Mouse (Mus musculus) liver, embryonic 16.5 days (tissue): ENCODE measurements around the gene L3hypdh. TPM values are rescaled to one million over a fixed set of nuclear protein-coding genes. Genes with fewer than 3 reads are reported as not detected.

Experiments
- ATAC-seq: fragments of 200-750 bp; cut with Nextera tagmentation; 2 replicates; pipeline ENCODE4 v1.8.0; 2017; ENCODE audit warnings: low read depth, mild to moderate bottlenecking, moderate number of reproducible peaks, moderate library complexity
- H3K27ac ChIP-seq: fragments of 300-500 bp; sonication (generic); 2 replicates; pipeline ENCODE4 v1.5.1; 2014; ENCODE audit warnings: mild to moderate bottlenecking, low read length
- H3K27me3 ChIP-seq: fragments of 300-500 bp; sonication (generic); 2 replicates; pipeline ENCODE4 v1.6.1; 2014; ENCODE audit warnings: low read depth, low read length, mixed read lengths; ENCODE audit not compliant: control insufficient read depth, insufficient read depth
- H3K36me3 ChIP-seq: fragments of 300-500 bp; sonication (generic); 2 replicates; pipeline ENCODE4 v1.6.1; 2014; ENCODE audit warnings: mild to moderate bottlenecking; ENCODE audit not compliant: control insufficient read depth, insufficient read depth
- H3K4me1 ChIP-seq: fragments of 300-500 bp; sonication (generic); 2 replicates; pipeline ENCODE4 v1.6.1; 2014; ENCODE audit warnings: low read depth, low read length, mixed read lengths; ENCODE audit not compliant: control insufficient read depth
- H3K4me2 ChIP-seq: fragments of 300-500 bp; sonication (generic); 2 replicates; pipeline ENCODE4 v1.6.1; 2014; ENCODE audit warnings: low read depth, low read length, mixed read lengths
- H3K4me3 ChIP-seq: fragments of 300-500 bp; sonication (generic); 2 replicates; pipeline ENCODE4 v1.5.1; 2014; ENCODE audit warnings: low read depth, mild to moderate bottlenecking, low read length
- H3K9ac ChIP-seq: fragments of 300-500 bp; sonication (generic); 2 replicates; pipeline ENCODE4 v1.6.1; 2014; ENCODE audit warnings: low read depth, low read length
- H3K9me3 ChIP-seq: fragments of 300-500 bp; sonication (generic); replicated peaks from 2 replicates; pipeline ENCODE4 v1.6.1; 2016; ENCODE audit warnings: low read length; ENCODE audit not compliant: control insufficient read depth
- WGBS: fragments of 180-500 bp; shearing (Covaris S2); extraction: QIAGEN DNeasy Blood & Tissue Kit; methylation state at CpG from one replicate; pipeline ENCODE4 v1.1.7; 2014; ENCODE audit not compliant: insufficient replicate concordance; 5-methylcytosine and 5-hydroxymethylcytosine counted together
- polyA plus RNA-seq: library from polyadenylated mRNA; unstranded; fragments of >200 nt; fragmentation: Nextera tagmentation; extraction: Ambion mirVana; gene quantifications from 2 replicates; pipeline ENCODE4 v1.2.1, GENCODE M21; 2015

L3hypdh gene
- polyA plus RNA-seq, 1 experiment from 2014 or later, result 10.2 TPM

- ATAC-seq, result no peak
- no peaks in the 10 kb centered on the region for H3K27me3 ChIP-seq
- no peaks in the 10 kb centered on the region for H3K4me1 ChIP-seq
- no peak overlapping the region for H3K4me2 ChIP-seq
- no peak overlapping the region for H3K9ac ChIP-seq
- no peaks in the 10 kb centered on the region for H3K9me3 ChIP-seq
- H3K27ac ChIP-seq, result no peak overlapping the region
- no peaks in the 10 kb centered on the region for H3K36me3 ChIP-seq
- H3K4me3 ChIP-seq, result no peak overlapping the region
- 5% methylated on average over 2 of the region's 2 CpGs for WGBS
Measured at GRCm38 (mm10) chr12:72047513-72047912, 37.7 kb downstream of the L3hypdh start.

GRCm38 (mm10) chr12:72041238-72041637 is 44.0 kb downstream of the L3hypdh start:
- WGBS, result 67% methylated on average over 3 of the region's 3 CpGs
- Histone ChIP-seq H3K4me3 (no peak overlapping the region), H3K36me3 (no peaks in the 10 kb centered on the region), H3K4me1 (no peaks in the 10 kb centered on the region), H3K27me3 (no peaks in the 10 kb centered on the region), H3K9ac (no peak overlapping the region), H3K27ac (no peak overlapping the region), H3K4me2 (no peak overlapping the region), H3K9me3 (no peaks in the 10 kb centered on the region)
- no peak for ATAC-seq

- no peaks in the 10 kb centered on the region for H3K9me3 ChIP-seq
- no peak for ATAC-seq
- WGBS, result 52% methylated on average over 8 of the region's 8 CpGs
Measured at GRCm38 (mm10) chr12:72039501-72039900, 45.7 kb downstream of the L3hypdh start.

GRCm38 (mm10) chr12:72038866-72039265 is 46.4 kb downstream of the L3hypdh start:
- no peak overlapping the region for H3K9ac ChIP-seq
- ATAC-seq, result no peak
- WGBS, result 46% methylated on average over 2 of the region's 2 CpGs
- H3K27me3 ChIP-seq, result no peaks in the 10 kb centered on the region
- H3K36me3 ChIP-seq, result no peaks in the 10 kb centered on the region
- H3K4me1 ChIP-seq, result no peaks in the 10 kb centered on the region
- no peak overlapping the region for H3K4me2 ChIP-seq
- H3K4me3 ChIP-seq, result no peak overlapping the region
- H3K9me3 ChIP-seq, result no peaks in the 10 kb centered on the region
- no peak overlapping the region for H3K27ac ChIP-seq

More at GRCm38 (mm10) chr12:72039501-72039900, 45.7 kb downstream of the L3hypdh start:
- Histone ChIP-seq H3K4me2 (no peak overlapping the region), H3K27me3 (no peaks in the 10 kb centered on the region), H3K9ac (no peak overlapping the region), H3K4me1 (no peaks in the 10 kb centered on the region), H3K36me3 (no peaks in the 10 kb centered on the region), H3K4me3 (no peak overlapping the region), H3K27ac (no peak overlapping the region)

- WGBS, result 58% methylated on average over 6 of the region's 6 CpGs
- no peak for ATAC-seq
- Histone ChIP-seq H3K9ac (no peak overlapping the region), H3K4me3 (no peak overlapping the region), H3K4me2 (no peak overlapping the region), H3K36me3 (no peaks in the 10 kb centered on the region), H3K9me3 (no peaks in the 10 kb centered on the region), H3K27ac (no peak overlapping the region), H3K4me1 (no peaks in the 10 kb centered on the region), H3K27me3 (no peaks in the 10 kb centered on the region)
Measured at GRCm38 (mm10) chr12:72037049-72037448, 48.2 kb downstream of the L3hypdh start.

GRCm38 (mm10) chr12:72036097-72036661 is 49.1 kb downstream of the L3hypdh start:
- no peak overlapping the region for H3K27ac ChIP-seq
- no peaks in the 10 kb centered on the region for H3K9me3 ChIP-seq
- H3K4me3 ChIP-seq, result no peak overlapping the region
- no peaks in the 10 kb centered on the region for H3K36me3 ChIP-seq
- no peak overlapping the region for H3K9ac ChIP-seq
- no peaks in the 10 kb centered on the region for H3K4me1 ChIP-seq
- ATAC-seq, result no peak
- H3K4me2 ChIP-seq, result no peak overlapping the region
- 42% methylated on average over 9 of the region's 9 CpGs for WGBS
- H3K27me3 ChIP-seq, result no peaks in the 10 kb centered on the region

GRCm38 (mm10) chr12:72031794-72032193 is 53.4 kb downstream of the L3hypdh start:
- ATAC-seq, result no peak
- H3K9me3 ChIP-seq, result no peaks in the 10 kb centered on the region
- no peak overlapping the region for H3K9ac ChIP-seq
- WGBS, result 67% methylated on average over 6 of the region's 6 CpGs
- no peak overlapping the region for H3K4me2 ChIP-seq
- no peaks in the 10 kb centered on the region for H3K27me3 ChIP-seq
- no peak overlapping the region for H3K4me3 ChIP-seq
- no peak overlapping the region for H3K27ac ChIP-seq
- H3K36me3 ChIP-seq, result no peaks in the 10 kb centered on the region
- no peaks in the 10 kb centered on the region for H3K4me1 ChIP-seq

GRCm38 (mm10) chr12:72031171-72031570 is 54.1 kb downstream of the L3hypdh start:
- Histone ChIP-seq H3K27me3 (no peaks in the 10 kb centered on the region), H3K9ac (no peak overlapping the region), H3K4me3 (no peak overlapping the region), H3K27ac (no peak overlapping the region), H3K36me3 (no peaks in the 10 kb centered on the region), H3K4me2 (no peak overlapping the region), H3K9me3 (no peaks in the 10 kb centered on the region), H3K4me1 (no peaks in the 10 kb centered on the region)
- 71% methylated on average over 5 of the region's 5 CpGs for WGBS
- ATAC-seq, result no peak

- Histone ChIP-seq H3K9me3 (no peaks in the 10 kb centered on the region), H3K4me1 (no peaks in the 10 kb centered on the region), H3K4me2 (no peak overlapping the region), H3K9ac (no peak overlapping the region), H3K36me3 (no peaks in the 10 kb centered on the region), H3K27ac (no peak overlapping the region), H3K27me3 (no peaks in the 10 kb centered on the region), H3K4me3 (no peak overlapping the region)
- WGBS, result 54% methylated on average over 6 of the region's 6 CpGs
- no peak for ATAC-seq
Measured at GRCm38 (mm10) chr12:72025275-72025795, 59.9 kb downstream of the L3hypdh start.
